Mouse (Mus musculus): ENCODE measurements around the gene Nmt2.

DNA sequence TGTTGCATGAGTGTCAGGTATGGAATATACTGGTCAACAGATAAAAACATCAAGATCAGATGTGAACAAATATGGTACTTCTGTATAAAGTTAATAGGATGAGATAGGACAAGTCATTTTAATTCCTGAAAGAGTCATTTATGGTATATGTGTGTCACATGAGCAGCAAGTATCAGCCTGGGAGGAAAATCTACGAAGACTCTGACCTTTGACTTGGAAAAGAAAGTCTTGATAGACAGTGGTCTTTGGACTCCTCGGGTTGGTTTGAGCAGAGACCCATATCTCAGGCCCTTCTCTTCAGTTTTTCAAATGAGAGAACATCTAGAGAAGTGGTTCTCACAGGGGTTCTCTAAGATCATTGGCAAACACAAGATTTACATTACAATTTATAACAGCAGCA, 32.7 kb upstream of the Nmt2 start:
- TF ChIP-seq CTCF (IDR thresholded peaks at IDR 0.05; ENCODE audit: control insufficient read depth, insufficient read depth, insufficient replicate concordance, low read depth, low read length) (no peak), POLR2A (IDR thresholded peaks at IDR 0.05; ENCODE audit: control insufficient read depth, low read depth, low read length) (no peak)
